Mouse (Mus musculus) skeletal muscle tissue, adult 2 months (tissue): Measurements from ENCODE around the gene Nrxn3.

Source experiments
- DNase-seq: peaks from one replicate; pipeline ENCODE4 v3.0.0-alpha.2; 2012; ENCODE audit warnings: low read depth, low spot score

Nrxn3 gene

GRCm38 (mm10) chr12:89174306-89175159 lies 451.9 kb downstream of the Nrxn3 start:
- no peak for DNase-seq

- no peak for DNase-seq
Observed at GRCm38 (mm10) chr12:89179970-89180666, 457.4 kb downstream of the Nrxn3 start.

- DNase-seq, result no peak
Observed at GRCm38 (mm10) chr12:89181157-89181561, 458.5 kb downstream of the Nrxn3 start.

DNA sequence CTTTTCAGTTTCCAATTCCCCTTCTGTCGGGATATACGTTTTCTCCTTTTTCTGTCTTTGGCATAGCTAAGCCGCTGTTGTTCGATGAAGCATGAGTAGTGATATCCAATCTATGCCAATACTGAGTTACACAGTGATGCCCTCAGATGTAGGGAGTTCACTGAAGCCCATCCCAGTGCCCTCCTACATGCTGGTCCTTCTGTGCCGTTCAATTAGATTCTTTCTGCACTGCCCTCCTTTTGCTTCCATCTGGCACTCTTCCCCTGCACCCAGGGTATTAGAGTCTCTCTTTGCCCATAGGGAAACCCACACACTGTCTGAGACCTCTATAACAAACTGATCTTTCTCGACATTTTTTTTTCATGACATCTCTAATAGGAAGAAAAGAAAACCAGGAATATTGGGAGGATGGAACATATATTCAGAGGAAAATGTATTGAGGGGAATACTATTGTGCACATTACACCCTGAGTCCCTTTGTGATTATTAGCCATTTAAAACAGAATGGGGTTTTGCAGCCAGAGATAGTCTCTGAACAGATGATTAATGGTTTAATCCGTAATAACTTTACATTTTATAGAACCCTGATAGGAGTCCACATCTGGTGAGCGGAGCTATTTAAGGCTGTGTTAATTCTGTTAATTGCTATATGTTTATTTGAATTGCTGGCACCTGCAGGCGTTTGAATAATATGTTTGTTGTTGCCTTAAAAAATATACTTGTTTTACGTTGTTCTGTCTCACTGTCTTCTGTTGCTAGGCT lies 476.3 kb downstream of the Nrxn3 start:
- DNase-seq, result no peak

- DNase-seq, result no peak
Observed at GRCm38 (mm10) chr12:89211608-89212007, 488.9 kb downstream of the Nrxn3 start.

- no peak for DNase-seq
Observed at GRCm38 (mm10) chr12:89239826-89240225, 517.1 kb downstream of the Nrxn3 start.

DNA sequence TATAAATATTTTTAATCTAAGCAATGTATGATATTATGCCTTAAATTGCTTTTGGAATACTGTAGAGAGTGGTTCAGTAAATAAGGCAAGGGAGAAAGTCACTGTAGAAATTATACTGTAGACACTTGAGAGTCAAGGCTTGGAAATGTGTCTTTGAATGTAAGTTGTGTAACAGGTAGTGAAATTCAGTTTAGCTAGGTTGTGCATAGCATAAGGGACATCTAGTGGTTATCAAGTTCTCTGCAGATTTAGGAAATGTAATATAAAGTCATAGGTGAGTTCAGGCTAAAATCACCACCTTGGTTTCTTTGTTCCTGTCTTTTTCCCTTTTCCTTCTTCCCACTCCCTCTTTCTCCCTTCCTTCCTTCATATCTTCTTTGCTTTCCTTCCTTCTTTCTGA lies 518.9 kb downstream of the Nrxn3 start:
- DNase-seq, result no peak

- no peak for DNase-seq
Observed at GRCm38 (mm10) chr12:89242476-89242875, 519.8 kb downstream of the Nrxn3 start.

DNA sequence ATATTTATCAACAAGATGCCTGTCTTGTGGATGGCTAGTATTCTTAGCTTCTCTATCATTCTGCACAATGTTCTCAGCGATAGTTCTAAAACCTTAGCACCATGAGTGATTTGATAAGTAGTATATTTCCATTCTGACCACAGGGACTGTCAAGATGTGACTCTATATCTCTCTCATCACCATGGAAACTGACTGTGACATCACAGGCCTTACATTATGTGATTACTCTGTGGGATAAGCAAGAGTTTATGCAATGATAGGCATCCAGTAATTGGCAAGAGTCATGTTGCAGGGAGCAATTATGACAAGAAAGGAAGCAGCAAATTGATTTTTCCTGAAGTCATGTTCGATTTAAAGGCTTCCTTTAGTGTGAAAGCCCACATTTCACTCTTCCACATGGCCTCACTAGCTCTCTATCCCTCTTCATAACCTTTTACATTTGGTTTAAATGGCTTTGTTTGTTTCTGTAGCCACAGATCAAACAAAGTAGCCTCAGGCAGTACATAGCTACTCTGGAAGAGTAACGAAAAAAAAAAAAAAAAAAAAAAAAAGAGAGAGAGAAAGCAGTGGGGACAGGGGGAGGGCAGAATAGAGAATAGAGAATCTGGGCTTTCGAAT lies 532.7 kb downstream of the Nrxn3 start:
- no peak for DNase-seq

DNA sequence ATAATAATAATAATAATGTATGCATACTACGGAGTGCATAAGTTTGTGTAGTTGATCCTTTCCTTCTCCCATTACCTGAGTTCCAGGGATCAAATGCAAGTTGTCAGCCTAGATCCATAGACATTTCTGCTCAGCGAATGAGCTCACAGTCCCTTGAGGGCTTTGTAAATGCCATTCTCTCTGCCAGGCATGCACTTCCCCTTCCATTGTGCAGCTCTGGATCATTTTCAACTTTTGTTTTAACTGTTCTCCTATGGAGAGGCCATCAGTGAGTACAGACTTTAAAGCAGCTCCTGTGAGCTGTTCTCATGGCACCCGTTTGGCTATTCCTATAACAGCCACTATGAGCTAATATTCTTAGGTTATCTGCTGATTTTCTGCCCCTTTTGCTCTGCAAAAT lies 536.2 kb downstream of the Nrxn3 start:
- no peak for DNase-seq

- no peak for DNase-seq
Observed at GRCm38 (mm10) chr12:89260076-89260475, 537.4 kb downstream of the Nrxn3 start.

DNA sequence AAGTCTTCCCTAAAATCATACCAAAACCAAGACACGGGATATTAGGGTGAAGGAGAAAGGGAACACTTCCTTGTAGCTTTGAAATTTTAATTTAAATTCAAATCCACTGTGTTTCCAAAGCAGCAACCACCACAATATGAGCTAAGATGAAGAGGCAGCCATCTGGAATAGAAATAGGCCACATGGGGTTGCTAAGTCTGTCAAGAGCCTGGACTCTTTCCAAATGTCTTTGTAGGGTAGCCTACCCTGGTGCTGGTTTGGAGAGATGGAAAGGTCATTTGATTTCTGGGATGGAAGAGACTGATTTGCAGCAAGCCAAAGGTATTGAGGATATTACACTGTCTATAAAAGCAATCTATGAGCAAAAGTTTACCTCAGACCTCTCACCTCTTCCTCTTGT lies 539.6 kb downstream of the Nrxn3 start:
- no peak for DNase-seq

DNA sequence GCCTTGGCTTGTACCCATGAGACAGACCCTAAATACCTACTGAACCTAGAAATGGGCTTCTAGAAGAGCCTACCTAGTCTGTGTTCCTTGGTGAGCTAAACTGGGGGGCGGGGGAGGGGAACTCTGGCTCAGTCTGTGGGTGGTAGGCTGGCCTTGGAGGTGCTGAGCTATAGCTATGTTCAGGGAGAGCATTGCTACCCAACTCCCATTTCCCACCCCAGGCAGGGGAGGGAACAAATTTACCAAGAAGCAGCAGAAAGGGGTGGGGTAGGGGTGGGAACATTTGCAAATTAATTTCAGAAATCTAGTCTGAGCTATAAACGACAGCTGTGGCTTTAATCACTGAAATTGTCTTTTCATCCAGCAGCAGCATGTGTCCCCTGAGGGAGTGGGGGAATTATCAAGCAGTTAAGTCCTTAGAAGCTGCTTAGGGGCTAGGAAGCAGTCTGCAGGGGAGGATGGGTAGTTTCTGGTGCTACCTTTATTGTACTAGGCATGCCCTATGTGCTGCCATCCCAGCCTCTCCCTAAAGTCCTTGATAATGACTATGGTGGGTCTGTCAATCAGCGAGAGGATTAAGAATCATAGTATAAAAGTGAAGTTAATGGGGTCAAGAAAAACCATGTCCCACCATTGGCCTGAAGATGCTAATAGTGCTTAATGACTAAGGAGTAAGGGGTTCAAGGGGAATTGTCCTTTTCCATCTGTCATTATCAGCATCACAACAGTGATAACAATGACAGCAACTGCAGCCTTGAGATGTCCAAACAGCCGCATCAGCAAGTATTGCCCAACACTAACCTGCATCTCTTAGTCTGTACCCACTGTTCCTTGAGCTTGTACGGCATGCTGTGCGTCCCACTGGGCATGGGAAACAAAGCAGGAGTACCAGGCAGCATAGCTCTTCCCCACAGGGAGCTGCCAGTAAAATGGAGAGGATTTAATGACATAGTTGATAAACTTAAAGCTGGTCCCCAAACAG lies 560.0 kb downstream of the Nrxn3 start:
- no peak for DNase-seq

GRCm38 (mm10) chr12:89284412-89284811 lies 561.7 kb downstream of the Nrxn3 start:
- DNase-seq, result no peak

DNA sequence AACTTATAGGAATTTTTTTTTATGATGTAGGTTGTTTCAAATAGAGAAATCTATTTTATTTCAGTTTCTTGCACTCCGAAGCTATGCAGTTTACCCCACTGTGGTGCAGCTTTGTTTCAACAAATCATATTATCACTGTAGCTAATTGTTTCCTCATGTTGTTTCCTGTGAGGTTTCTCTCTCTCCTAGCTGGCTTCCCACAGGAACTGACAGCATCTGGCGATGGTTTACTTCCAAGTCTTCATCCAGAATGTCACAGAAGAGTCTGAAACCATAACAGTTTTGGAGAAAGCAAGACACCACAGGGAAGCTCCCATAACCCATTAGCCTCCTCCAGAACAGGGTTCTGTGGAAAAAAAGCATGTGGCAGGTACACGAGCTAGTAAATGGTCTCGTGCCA lies 564.4 kb downstream of the Nrxn3 start:
- DNase-seq, result peak; percentile 37

DNA sequence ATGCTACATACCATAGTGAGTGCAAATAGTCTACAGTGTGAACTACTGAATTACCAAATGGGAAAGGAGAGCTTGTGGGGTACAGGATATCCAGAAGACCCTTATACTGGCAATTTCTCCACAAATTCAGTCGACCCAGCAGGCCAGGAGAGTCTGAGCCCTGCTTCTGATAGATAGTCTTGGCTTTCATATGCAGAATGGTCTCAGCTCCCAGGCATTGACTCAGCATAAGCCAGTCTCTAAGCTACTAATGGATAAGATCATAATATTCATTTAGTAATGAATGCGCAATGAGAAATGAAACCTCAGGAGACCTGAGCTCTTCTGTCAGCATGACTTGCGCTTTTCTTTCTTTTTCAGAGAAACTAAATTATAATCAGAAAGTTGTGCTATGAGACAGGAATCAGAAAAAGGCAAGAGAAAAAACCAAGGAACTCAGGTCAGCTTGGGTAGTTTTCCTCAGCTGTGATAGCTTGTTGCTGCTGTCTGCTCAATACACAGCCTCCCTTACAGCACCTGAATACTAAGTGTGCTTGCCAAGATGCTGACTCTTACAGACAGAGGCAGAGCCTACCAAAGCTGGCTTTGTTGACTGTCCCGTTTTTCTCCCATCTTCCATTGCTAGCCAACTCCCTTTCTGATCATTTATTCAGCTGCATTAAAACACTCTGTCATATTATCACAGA lies 567.1 kb downstream of the Nrxn3 start:
- DNase-seq, result peak; percentile 11

DNA sequence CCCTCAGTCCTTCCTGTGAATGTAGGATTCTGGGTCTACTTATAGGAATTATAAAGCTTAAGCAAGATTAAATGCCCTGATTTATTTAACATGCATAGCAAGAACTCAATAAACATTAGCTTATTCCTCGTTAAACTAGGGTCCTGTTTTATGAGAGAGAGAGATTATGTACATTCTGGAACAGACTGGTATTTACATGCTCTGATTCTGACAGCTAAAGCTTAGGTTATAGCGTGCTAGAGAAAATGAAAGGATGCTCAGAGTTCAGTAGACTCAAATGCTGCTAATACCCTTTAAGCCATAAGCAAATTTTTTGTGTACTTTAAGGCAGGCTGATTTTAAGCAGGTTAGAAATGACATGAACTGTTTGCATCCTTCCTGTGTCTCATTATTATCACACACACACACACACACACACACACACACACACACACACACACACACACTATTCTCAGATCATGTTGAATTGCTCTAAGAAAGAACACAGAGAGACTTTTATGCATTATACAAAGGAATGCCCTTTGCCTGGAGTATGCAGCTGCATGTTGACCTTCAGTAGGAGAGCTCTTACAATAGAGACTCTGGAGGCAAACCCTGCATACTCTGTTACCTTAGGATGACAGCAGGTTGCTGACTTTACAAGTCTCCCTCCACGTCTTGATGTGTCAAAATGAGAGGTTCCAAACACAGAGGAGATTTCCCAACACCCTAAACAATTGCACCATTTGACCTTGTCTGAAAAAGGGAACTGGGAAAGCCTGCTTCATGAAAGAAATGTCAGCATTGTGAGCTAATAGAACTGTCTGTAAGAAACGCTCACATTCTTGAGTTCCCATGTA lies 568.3 kb downstream of the Nrxn3 start:
- no peak for DNase-seq

- DNase-seq, result peak; percentile 29
Observed at GRCm38 (mm10) chr12:89302011-89302410, 579.3 kb downstream of the Nrxn3 start.

GRCm38 (mm10) chr12:89310200-89310599 lies 587.5 kb downstream of the Nrxn3 start:
- DNase-seq, result no peak
